Mouse (Mus musculus) cerebellum, postnatal 36 days (tissue): ENCODE measurements around the gene Zc3hav1l.

Experiments used
- DNase-seq, 2 experiments: peaks; one replicate each; pipeline ENCODE4 v3.0.0; 2021 to 2022; ENCODE audit warnings: mixed read lengths in 2 of 2

The Zc3hav1l gene

DNA sequence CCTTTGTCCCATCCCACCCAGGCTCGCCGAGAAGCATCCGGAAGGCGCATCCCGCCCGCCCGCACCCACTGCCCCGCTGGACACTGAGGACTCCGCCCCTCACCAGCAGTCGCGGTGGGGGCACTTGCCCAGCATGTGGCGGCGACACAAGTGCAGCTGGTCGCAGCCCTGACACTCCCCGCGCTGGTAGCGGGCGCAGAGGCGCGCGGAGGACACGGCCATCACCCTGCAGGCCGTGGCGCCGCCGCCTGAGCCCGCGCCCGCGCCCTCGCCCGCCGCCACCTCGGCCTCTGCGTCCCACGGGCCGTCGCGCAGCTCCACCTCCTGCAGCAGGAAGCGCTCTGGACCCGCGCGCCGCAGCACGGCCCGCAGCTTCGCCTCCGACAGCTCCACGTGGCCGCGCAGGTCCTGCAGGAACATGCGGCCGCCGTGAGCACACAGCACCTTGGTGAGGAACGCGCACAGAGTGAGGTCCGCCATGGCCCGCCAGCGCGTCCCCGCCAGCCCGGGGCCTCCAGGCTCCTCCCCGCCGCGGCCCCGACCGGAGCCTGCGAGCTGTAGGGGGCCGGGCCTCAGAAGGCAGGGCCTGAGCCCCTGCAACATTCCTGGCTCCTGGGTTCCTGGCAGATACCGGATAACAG, at the start of gene Zc3hav1l:
Gene Zc3hav1l (minus strand): TSS at position 499 of the 641 bp plus-strand sequence.
- peak; percentile 66 to 69 for DNase-seq

GRCm38 (mm10) chr6:38347875-38348274, 48.8 kb upstream of the Zc3hav1l start:
- no peak for DNase-seq

GRCm38 (mm10) chr6:38345796-38346195, 46.7 kb upstream of the Zc3hav1l start:
- DNase-seq = no peak

GRCm38 (mm10) chr6:38344006-38344670, 45.1 kb upstream of the Zc3hav1l start:
- no peak for DNase-seq

DNA sequence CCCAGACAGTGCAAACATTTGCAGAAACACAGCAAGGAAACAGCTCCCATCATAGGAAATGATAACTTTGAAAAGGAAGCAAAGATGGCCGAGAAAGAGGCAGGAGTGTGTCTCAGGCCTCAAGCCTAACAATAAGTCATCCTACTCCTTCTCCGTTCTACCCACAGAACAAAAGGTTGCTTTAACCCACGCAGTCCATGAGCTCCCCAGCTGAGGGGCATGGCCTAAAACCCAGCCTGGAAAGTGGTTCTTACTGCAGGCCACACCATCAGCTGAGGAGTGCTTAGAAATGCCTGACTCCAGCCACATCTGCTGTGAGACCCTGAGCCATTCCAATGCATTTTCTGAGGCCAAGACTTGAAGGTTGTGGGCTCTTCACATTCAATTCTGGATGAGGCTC, 44.5 kb upstream of the Zc3hav1l start:
- DNase-seq = no peak

DNA sequence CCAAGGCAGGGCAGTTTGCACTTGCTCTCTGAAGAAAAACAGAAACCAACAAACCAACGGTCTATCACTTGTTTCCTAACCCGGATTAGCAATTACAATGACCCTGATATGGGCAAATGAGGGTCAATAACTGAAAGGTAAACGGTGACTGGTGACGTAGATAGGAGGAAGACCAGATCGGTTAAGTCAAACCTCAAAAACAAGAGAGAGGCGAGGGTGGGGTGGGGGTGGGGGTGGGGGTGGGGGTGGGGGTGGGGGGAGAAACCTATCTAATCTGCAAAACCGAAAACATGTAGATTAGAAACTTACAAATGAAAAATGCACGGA, 43.6 kb upstream of the Zc3hav1l start:
- no peak for DNase-seq

DNA sequence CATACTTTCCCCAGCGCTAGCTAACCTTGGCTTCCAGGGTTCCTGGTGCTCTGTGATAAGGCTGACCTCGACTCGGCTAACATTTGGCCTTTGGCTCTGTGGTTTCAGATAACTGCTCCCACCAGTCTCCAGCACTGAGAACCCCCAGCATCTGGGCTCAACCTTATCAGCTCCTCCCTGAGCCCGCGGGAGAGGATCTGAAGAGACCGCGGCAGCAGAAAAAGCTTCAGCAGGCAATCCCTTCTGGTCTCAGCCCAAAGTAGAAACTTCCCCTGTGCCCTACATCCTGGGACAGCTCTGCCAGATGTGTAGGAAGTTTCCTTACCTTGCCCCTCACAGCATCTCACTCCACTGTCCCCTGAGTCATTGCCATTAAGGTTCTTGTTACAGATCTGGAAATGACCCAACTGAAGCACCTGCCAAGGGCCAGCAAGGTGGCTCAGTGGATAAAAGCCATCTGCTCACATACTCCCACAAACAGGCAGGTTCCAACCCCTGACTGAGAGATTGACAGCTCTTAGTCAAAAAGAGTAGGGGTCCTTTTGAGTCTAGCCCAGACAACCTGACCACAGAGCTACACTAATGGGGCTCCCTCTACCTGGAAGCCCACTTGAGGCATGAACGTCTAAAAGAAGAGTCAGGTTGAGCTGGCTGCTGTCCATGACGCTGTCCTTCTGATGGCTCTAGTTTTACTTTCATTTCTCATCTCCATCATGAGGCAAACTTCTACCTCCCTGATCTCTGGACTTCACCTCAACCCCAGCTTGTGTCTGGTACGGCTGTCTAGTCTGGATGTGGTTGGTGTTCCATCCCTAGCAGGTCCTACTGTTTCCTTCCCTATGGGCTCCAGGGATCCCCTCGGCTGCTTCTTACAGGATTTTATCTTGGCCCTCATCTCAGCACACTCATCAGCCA, 42.9 kb upstream of the Zc3hav1l start:
- DNase-seq = peak; percentile 45 to 59

DNA sequence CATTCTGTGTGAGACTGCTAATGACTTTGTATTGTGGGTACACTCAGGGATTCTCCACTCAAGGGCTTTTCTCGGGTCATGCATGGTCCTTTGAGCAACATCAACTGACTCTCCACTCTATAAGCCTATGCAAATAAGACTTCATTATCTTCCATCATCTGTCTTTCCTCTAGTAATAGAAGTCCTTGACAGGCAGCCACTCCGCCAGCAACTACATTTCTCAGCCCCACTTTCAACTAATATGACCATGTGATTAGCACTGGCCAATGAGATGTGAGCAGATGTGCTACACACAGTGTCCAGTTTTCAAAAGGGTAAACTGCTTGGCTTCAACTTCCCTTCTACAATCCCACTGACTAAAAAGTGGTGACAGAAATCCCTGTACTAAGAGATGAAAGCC, 40.0 kb upstream of the Zc3hav1l start:
- DNase-seq = no peak

GRCm38 (mm10) chr6:38337951-38338350, 38.9 kb upstream of the Zc3hav1l start:
- DNase-seq = no peak

- DNase-seq = no peak
Observed at GRCm38 (mm10) chr6:38337166-38337705, 38.2 kb upstream of the Zc3hav1l start.

GRCm38 (mm10) chr6:38335264-38335663, 36.2 kb upstream of the Zc3hav1l start:
- DNase-seq = no peak

DNA sequence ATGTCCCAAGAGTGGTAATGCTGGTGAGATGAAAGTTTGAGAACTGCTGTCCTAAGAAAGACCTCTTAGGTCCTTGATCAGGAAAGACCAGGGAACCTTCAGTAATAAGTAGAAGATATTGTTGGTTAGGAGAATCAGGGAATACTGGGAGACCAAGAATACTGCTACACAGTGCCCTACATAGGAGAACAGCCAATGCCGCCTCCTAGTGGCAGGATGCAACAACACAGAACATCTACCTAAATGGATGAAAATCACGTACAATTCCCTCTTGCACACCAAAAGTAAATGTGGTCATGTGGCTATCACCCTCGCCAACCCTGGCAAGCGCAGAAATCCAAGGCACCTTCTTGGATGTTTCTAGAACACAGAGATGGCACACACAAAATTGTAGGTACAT, 27.5 kb upstream of the Zc3hav1l start:
- peak; percentile 56 to 68 for DNase-seq

GRCm38 (mm10) chr6:38320621-38321020, 21.6 kb upstream of the Zc3hav1l start:
- DNase-seq = no peak

DNA sequence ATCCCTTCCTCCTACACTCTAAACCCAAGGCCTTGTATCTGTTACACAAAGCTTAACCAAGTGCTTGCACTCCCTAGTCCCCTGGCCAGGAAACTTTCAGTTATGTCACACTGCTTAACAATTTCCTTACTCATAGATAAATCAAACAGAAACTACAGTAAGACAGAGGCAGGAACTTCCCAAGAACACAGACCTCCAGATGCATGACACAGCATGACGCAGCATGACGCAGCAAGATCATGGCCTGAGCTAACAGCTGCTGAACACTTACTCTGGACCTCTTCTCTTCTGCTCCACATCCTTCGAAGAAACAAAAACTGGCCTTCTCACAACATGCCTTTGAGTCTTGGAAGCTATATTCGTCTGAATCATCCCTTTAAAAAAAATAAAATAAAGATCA, 17.0 kb upstream of the Zc3hav1l start:
- no peak for DNase-seq

- no peak for DNase-seq
Observed at GRCm38 (mm10) chr6:38309741-38310140, 10.7 kb upstream of the Zc3hav1l start.

GRCm38 (mm10) chr6:38304981-38305380, 5.9 kb upstream of the Zc3hav1l start:
- DNase-seq = no peak

- DNase-seq = peak; percentile 7 to 23
Observed at GRCm38 (mm10) chr6:38298246-38298635, 818 bp downstream of the Zc3hav1l start.

GRCm38 (mm10) chr6:38297580-38298245, 1.3 kb downstream of the Zc3hav1l start:
- no peak for DNase-seq

DNA sequence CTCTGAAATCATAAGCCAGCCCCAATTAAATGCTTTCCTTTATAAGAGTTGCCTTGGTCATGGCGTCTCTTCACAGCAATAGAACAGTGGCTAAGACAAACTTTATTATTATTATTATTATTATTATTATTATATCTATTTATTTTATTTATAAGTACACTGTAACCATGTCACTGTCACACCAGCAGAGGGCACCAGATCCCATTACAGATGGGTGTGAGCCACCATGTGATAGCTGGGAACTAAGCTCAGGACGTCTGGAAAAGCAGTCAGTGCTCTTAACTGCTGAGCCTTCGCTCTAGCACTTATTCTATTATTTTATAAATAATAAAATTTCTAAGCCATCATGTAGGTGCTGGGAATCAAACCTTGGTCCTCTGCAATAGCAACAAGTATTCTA, 5.4 kb downstream of the Zc3hav1l start:
- no peak for DNase-seq

DNA sequence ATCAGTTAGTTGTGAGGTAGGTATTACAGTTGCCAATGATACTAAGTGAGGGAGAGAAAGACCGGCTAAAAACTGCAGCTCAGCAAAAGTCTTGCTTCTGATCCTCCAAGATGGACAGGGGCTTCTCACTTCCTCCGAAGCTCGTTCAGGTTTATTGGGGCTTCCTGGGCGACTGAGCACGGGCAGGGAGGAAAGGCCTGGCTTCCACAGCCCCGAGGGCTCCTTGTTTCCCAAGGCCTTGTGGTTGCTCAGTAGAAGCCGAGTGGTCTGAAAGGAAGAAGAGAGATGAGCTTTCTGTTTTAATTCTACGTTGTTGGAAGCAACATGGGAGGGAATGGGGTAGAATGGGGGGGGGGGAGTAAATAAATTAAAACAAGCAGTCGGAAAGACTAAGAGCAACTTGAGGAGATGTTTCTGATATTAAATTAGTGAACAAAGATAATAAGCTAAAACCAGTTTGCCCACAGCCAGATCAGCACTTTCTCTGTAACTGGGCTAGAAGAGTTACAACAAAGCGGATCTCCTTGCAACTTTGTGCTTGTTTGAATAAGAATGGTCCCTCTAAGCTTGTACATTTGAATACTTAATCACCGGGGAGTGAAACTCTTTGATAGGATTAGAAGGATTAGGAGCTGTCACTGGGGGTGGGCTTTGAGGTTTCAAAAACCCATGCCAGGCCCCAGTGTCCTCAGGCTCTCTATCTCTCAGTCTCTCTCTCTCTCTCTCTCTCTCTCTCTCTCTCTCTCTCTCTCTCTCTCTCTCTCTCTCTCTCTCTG, 6.0 kb downstream of the Zc3hav1l start:
- DNase-seq = no peak

DNA sequence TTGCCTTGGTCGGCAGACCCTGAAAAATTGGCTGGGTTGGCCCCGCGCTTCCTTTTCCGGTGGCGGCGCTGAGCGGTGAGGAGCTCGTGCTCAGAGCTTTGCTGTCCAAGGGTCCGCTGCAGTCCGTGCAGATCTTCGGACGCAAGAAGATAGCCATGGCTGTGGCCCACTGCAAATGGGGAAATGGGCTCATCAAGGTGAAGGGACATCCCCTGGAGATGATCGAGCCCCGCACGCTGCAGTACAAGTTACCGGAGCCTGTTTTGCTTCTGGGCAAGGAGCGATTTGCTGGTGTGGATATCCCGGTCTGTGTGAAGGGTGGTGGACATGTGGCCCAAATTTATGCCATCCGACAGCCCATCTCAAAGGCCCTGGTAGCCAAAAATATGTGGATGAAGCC, 14.6 kb downstream of the Zc3hav1l start:
- no peak for DNase-seq

DNA sequence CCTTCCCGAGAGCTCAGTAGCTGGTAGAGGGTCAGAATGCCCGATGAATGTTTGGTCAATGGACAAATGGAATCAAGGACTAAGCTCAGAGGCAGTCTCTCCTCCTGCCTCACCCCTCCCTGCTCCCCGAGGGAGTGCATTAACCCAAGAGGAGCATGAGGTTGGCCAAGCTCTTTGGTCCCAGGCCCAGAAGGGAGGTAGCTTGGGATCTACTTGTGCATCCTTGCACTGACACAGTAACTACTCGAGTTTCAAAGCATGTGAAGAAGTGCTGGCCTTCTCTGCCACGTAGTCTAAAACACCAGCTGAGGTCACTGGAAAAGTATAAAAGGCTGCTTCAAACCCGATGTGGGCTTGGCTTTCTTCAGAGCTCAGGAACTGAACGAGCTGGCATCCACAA, 34.6 kb downstream of the Zc3hav1l start:
- no peak for DNase-seq
